8 mouse cellular contexts compared by ENCODE assay signal in genomic region chr17:28420229-28421051, GRCm38 (mm10). TPM values are rescaled to one million over a fixed set of nuclear protein-coding genes. Genes with fewer than 3 reads are reported as not detected.
DNase-seq lines count a peak whose midpoint lies in the region; ATAC-seq and TF ChIP-seq lines count a peak whose summit lies in the region.

No protein-coding gene starts in this region.

- H3K9ac ChIP-seq in liver, embryonic 13.5 days = no peak overlapping the region
- no peak overlapping the region for H3K9ac ChIP-seq in liver, embryonic 11.5 days (ENCODE audit: low read depth, low read length)
- no peak overlapping the region for H3K9ac ChIP-seq in hindbrain, embryonic 16.5 days (ENCODE audit: low read depth, low read length)

- H3K4me3 ChIP-seq in liver, embryonic 13.5 days (replicated peaks) = no peak overlapping the region
- no peak overlapping the region for H3K4me3 ChIP-seq in liver, embryonic 11.5 days (ENCODE audit: low read depth, low read length)
- no peak overlapping the region for H3K4me3 ChIP-seq in olfactory bulb, adult 2 months (ENCODE audit: insufficient read depth, low read depth, low read length)
- no peak overlapping the region for H3K4me3 ChIP-seq in hindbrain, embryonic 16.5 days (ENCODE audit: low read length)

- H3K27me3 ChIP-seq in liver, embryonic 13.5 days = no peaks in the 10 kb centered on the region
- no peaks in the 10 kb centered on the region for H3K27me3 ChIP-seq in liver, embryonic 11.5 days (replicated peaks; ENCODE audit: control insufficient read depth, insufficient read depth, low read length)
- no peaks in the 10 kb centered on the region for H3K27me3 ChIP-seq in hindbrain, embryonic 16.5 days (replicated peaks; ENCODE audit: control insufficient read depth, insufficient read depth, low read length)

- H3K27ac ChIP-seq in liver, embryonic 13.5 days = no peak overlapping the region
- no peak overlapping the region for H3K27ac ChIP-seq in liver, embryonic 11.5 days (ENCODE audit: low read depth, low read length)
- H3K27ac ChIP-seq in olfactory bulb, adult 2 months (ENCODE audit: insufficient read depth, low read depth, low read length) = peak overlapping the region; percentile 49
- H3K27ac ChIP-seq in hindbrain, embryonic 16.5 days (ENCODE audit: low read depth, low read length) = no peak overlapping the region

- 39% methylated on average over 12 of the region's 12 CpGs for WGBS in liver, embryonic 13.5 days (ENCODE audit: insufficient replicate concordance)
- 52% methylated on average over 12 of the region's 12 CpGs for WGBS in liver, embryonic 11.5 days
- 51% methylated on average over 12 of the region's 12 CpGs for WGBS in olfactory bulb, adult 2 months
- WGBS in hindbrain, embryonic 16.5 days = 71% methylated on average over 12 of the region's 12 CpGs

- H3K36me3 ChIP-seq in liver, embryonic 13.5 days = 0 out of 2 replicates have a peak, but pooled peaks cover 11% of the 10 kb centered on the region
- 0 out of 2 replicates have a peak, but pooled peaks cover 2% of the 10 kb centered on the region for H3K36me3 ChIP-seq in liver, embryonic 11.5 days (ENCODE audit: control insufficient read depth, insufficient read depth, low read length)
- H3K36me3 ChIP-seq in hindbrain, embryonic 16.5 days (ENCODE audit: control insufficient read depth, insufficient read depth, low read length) = no peaks in the 10 kb centered on the region; the same call in 1 of the 2 replicates

- ATAC-seq in liver, embryonic 13.5 days (ENCODE audit: low read depth) = no peak
- ATAC-seq in liver, embryonic 11.5 days (replicated peaks; ENCODE audit: low FRiP score) = no peak
- ATAC-seq in hindbrain, embryonic 16.5 days = no peak

- no peaks in the 10 kb centered on the region for H3K9me3 ChIP-seq in liver, embryonic 13.5 days (replicated peaks)
- H3K9me3 ChIP-seq in liver, embryonic 11.5 days (ENCODE audit: control insufficient read depth, low read length) = no peaks in the 10 kb centered on the region
- no peaks in the 10 kb centered on the region for H3K9me3 ChIP-seq in hindbrain, embryonic 16.5 days (ENCODE audit: control insufficient read depth, low read length)

- TF ChIP-seq CTCF in olfactory bulb, adult 2 months (IDR thresholded peaks at IDR 0.05; ENCODE audit: insufficient read depth, low read depth, low read length) = no peak

- intact Hi-C loops in gastrocnemius, postnatal 14 days (cut with DNase I; ENCODE audit: low total_unique reads) = no loop called here

- DNase-seq in liver, embryonic 13.5 days = no peak
- no peak for DNase-seq in liver, embryonic 11.5 days (ENCODE audit: low spot score)
- DNase-seq in gastrocnemius, postnatal 14 days = peak; percentile 25
- peak; percentile 55 for DNase-seq in kidney, postnatal 14 days
- no peak for DNase-seq in cerebellum, postnatal 14 days
- no peak for DNase-seq in cerebellum, adult 18-20 months

- peaks cover 9% of the 10 kb centered on the region for H3K4me1 ChIP-seq in liver, embryonic 13.5 days (replicated peaks)
- no peaks in the 10 kb centered on the region for H3K4me1 ChIP-seq in liver, embryonic 11.5 days (replicated peaks; ENCODE audit: control insufficient read depth, insufficient read depth, low read length)
- H3K4me1 ChIP-seq in olfactory bulb, adult 2 months (ENCODE audit: control insufficient read depth, insufficient read depth, low read length) = peaks cover 8% of the 10 kb centered on the region
- H3K4me1 ChIP-seq in hindbrain, embryonic 16.5 days (ENCODE audit: control insufficient read depth, insufficient read depth, low read depth, low read length) = no peaks in the 10 kb centered on the region; the same call in 1 of the 2 replicates

- TF ChIP-seq POLR2A in olfactory bulb, adult 2 months (IDR thresholded peaks at IDR 0.05; ENCODE audit: insufficient read depth, low read depth, low read length) = no peak

- H3K4me2 ChIP-seq in liver, embryonic 13.5 days = 0 out of 2 replicates have a peak overlapping the region, but pooled peaks have one; percentile 8
- no peak overlapping the region for H3K4me2 ChIP-seq in liver, embryonic 11.5 days
- no peak overlapping the region for H3K4me2 ChIP-seq in hindbrain, embryonic 16.5 days (ENCODE audit: low read length)

RNA-seq across cellular contexts. Expression of gene Tulp1, which starts 55.4 kb away (rescaled TPM):
- 0.52 and 1.3 TPM in 2 replicates for polyA plus RNA-seq in liver, embryonic 13.5 days (2015; fragmentation: Nextera tagmentation; extraction: Ambion mirVana)
- 2.8 and 3.3 TPM in 2 replicates for polyA plus RNA-seq in liver, embryonic 11.5 days (2014; fragmentation: Nextera tagmentation; extraction: Ambion mirVana)
- not detected for total RNA-seq in gastrocnemius, postnatal 14 days (2021)
- not detected in 2 replicates for polyA plus RNA-seq in olfactory bulb, adult 2 months (2012; ENCODE audit: insufficient read depth, insufficient read length, low replicate concordance, missing spikeins)
- polyA plus RNA-seq in hindbrain, embryonic 16.5 days (2015; fragmentation: Nextera tagmentation; extraction: Ambion mirVana) = 1.5 and 1.6 TPM in 2 replicates

Comparison
In these comparisons a context has a peak if more than half of its experiments do, and no peak if none do; other contexts are left out.
1. DNase-seq: peak in gastrocnemius, postnatal 14 days (single experiment) and kidney, postnatal 14 days (single experiment); none in liver, embryonic 13.5 days (single experiment), liver, embryonic 11.5 days (single experiment), cerebellum, postnatal 14 days (0 of 2) and cerebellum, adult 18-20 months (0 of 2).